Mouse (Mus musculus): Measurements from ENCODE around the gene 5830473C10Rik.

The 5830473C10Rik gene

DNA sequence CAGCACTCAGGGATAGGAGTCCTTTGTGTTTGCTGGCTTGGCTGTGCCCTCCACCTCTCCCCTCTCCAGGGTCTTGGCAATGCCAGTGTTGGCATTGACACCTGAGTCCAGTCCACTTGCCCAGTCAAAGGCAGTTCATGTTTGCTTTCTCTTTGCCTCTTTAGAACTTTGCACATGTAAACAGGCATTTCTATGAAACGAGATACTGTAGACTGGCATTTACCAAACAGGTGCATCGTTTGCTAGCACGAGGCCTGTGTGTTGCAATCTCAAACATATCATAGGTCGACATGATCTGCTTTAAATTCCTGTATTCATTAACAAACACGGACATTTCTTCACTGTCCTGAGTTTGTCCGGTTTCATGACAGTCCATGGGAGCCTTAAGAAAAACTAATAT lies at the start of gene 5830473C10Rik:
TSS of gene 5830473C10Rik (plus strand) at position 365 of the 400 bp plus-strand sequence.
- DNase-seq, result no peak

DNA sequence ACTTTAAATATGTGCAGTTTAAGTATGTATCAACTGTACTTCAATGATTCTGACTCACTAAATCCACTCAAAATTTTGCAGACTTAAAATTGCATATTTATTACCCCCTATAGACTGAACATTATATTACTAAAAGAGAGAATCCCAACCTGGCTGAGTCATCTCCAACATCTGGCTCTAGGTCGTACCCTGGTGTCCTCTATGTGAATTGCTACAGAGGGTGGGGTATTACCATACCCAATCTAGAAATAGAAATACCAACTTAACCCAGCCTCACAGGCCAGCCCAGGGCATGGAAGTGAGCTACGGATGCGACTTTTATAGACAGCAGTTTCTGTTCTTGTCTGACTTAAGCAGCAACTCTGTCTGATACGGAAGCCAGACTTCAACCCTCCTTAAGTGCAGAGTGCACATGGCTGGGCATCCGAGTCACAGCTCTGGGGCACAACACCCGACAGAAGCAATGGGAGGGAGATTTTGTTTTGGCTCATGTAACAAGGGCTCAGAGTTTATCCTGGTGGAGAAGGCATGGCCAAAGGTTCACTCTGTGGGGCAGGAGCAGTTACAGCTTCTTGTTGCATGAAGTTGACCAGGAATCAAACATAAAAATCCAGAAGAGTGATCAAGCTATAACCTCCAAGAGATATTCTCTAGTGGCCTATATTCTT lies 48.5 kb upstream of the 5830473C10Rik start:
- no peak for DNase-seq

DNA sequence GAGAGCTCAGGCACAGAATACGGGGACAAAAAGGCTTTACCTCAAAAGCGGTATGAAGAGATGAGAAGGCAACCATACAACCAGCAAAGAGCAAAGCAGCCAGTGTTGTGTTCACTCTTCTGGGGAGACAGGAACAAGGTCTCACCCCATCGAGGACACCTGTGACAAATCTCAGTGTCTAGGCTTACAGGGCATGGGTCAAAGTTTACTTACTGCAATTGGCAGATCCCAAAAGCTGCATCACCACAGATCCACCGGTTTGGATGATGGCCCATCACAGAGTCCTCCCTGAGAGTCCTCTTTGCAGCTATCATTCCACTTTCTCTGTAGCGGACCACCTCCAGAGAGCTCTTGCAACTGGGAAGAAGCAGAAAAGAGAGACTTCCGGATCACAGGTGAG lies 45.3 kb upstream of the 5830473C10Rik start:
- no peak for DNase-seq

DNA sequence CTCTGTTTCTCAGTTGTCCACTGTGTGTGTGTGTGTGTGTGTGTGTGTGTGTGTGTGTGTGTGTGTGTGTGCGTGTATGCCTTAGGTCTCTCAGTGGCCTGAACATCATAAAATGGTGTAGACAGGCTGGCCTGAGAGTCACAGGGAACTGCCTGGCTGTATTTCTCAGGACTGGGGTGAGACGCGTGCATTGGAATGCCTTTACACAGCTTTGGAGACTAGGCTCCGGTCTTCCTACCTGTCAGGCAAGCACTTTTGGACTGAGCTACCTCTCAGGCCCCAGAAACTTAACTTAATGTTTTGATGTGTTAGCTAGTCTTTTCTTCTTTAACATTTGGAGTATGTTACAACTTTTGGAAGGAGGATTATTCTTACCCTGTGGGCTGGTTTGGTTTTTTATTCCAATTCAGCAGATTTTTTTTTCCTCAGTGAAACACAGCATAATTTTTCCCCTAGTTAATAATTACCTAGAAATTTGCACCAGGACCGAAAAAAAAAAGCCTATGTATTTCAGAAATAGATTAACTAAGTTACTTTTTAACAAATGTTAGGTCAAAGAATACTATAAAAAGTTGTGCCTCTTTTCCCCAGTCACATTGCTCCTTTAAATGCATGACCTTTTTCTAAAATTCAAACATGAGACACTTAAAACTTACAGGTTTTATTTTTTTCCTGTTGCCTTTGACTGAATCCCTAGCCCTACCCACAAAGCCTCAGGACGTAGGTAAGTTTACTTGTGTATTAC lies 42.4 kb upstream of the 5830473C10Rik start, which contains the start of gene Afm:
TSS of gene Afm (plus strand) at position 577 of the 745 bp plus-strand sequence.
- DNase-seq, result no peak

DNA sequence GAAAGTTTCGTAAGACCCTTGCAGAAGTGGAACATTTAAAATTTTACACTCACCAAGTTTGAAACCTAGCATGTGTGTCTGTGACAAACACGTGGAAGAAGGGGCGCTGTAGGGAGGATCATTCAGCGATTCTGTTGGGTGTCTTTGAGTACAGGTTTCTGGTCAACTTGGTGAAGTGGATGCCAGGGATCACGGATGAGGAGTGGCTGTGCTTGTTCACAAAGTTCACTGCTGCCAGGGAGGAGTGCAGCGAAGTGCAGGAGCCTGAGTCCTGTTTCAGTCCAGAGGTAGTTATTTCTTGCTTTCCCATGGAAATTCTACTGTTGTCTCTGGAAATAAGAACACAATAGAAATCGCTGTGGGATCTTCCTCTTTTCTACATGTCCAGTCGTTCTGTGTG lies 9.7 kb upstream of the 5830473C10Rik start:
- DNase-seq, result no peak

DNA sequence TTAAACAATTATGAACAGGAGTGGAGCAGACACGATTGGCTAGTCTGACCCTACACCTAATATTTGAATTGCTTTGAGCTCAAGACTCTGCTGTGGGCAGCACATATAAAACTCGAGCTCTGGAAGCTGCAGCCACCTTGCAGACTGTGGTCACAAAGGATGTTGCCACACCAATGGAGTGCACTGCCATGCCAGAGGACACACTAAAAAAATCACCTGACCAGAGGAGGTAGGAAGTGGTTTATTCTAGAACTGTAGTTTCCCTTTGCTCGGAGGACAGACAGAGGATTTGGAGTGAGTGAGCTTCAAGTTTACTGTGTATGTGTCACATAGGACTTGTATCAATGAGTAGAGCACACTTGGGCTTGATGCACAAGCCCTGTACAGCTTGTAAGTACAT lies 4.9 kb upstream of the 5830473C10Rik start:
- DNase-seq, result no peak

DNA sequence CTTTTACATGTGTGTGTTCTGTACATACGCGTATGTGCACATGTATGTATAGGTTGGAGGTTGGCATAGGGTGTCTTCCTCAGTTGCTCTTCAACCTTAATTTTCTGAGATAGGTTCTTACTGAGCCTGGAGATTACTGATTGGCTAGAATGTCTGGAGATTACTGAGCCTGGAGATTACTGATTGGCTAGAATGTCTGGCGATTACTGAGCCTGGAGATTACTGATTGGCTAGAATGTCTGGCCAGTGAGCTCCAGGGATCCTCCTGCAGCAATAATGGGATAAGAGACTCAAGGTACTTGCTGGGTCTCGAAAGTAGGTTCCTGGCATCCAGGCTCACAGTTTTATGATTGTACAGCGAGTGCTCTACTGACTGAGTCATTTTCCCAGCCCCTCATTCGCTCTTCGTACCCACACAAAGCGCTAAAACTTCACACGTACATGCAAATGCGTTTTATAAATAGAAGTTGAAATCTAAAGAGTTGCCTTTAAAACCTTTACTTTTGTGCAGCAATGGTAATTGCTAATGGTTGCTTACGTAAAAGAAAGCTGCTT lies 891 bp downstream of the 5830473C10Rik start:
- no peak for DNase-seq

DNA sequence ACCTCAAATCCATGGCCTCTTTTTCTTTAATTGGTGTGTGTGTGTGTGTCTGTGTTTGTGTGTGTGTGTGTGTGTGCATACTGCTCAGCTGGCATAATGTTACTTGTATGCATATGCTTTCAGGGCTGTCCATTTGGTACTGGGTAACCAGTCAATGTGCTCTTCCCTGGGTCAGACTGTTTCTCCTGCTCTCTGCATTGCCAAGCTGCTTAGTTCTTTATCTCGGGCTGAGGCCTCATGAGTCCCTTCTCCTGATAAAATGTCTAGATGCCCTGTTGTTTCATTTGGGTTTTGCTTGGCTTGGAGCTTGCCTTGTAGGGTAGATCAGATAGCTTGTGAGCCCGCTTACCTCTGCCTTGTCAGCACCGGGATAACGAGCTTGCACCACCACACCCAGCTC lies 2.0 kb downstream of the 5830473C10Rik start:
- no peak for DNase-seq

DNA sequence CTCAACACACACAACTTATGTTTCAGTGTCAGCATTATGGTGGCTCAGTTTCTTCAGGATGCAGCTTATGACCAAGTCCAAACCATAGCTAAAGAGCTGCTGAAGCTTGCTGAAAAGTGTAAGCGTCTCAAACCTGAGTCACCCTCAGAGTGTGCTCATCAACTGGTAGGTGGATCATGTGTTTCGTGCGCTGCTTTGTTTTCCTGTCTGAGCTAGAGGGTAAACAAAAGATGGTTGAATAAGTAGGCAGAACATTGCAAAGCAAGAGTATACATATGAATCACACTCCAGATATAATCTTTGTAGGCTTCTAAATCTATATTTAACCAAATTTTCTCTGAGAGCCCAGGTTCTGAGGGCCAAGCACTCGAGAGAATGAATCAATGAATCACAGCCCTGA lies 3.3 kb downstream of the 5830473C10Rik start:
- no peak for DNase-seq

DNA sequence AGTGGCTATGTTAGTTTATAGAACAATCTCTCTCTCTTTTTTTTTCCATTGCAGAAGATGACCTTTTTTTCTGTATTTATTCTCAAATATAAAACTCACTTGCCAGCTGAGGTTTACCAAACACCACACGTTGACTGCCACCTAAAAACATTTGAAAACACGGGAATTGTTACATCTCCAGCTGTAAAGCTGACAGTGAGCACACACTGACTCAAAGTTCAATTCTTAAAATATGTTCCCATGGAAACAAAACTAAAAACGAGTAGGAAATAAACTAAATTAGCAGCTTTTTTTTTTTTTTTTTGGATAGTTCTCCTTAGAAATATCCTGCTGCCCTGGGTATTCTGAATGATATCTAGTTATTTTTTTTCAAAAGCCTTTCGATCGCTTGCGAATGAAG lies 4.3 kb downstream of the 5830473C10Rik start:
- no peak for DNase-seq

DNA sequence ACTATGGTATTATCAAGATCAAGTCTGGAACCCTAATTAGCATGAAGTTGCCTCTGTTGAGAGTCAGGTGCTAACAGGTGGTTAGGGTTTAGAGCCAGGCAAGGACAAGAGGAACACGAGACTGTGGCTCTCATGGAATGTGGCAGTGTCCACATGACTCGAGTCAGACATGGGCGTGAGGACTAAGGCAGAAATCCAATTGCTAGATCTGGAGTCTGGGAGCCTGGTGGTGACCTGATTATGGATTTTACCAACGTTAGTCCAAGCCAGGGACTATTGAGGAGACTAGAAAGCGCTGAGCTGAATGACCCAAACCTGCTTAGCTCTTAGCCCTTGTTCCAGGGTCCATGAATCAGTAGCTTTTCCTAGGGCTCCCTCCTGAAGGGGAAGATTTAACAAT lies 6.9 kb downstream of the 5830473C10Rik start:
- no peak for DNase-seq

DNA sequence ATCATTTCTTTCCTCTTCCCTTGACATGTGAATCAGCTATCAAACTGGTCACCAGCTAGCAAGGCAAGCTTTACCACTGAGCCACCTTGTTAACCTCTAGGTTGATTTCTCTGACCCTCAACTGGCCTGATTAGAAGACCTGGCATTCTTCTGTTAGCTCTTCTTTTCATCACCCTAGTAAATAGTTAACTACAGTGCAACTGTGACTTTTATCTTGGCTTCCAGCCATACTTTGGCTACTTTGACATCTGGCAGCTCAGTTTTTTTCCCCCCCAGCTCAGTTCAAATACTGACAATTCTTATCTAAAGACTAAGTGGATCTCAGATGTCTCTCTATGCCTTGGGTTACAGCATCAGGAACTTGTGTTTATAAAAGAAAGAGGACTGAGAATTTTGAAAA lies 7.4 kb downstream of the 5830473C10Rik start:
- peak; percentile 30 for DNase-seq

DNA sequence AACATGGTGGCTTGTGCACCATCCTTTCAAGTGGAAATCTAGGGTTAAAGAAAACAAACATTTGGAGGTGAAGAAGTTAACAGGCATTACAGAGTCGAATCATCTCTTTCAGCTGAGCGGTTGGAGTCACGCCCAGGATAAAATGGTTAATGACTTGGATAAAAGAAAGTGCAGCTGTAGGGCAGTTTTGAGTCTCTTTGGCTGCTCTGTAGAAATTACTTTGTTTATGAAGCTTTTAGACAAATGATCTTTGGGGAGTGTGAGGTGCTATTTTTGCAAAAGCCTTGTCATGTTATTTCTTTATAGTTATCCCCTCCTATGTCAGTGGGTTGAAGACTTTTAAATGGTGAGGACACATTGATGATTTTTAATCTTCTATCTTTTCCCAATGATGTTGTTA lies 10.3 kb downstream of the 5830473C10Rik start:
- peak; percentile 56 for DNase-seq

DNA sequence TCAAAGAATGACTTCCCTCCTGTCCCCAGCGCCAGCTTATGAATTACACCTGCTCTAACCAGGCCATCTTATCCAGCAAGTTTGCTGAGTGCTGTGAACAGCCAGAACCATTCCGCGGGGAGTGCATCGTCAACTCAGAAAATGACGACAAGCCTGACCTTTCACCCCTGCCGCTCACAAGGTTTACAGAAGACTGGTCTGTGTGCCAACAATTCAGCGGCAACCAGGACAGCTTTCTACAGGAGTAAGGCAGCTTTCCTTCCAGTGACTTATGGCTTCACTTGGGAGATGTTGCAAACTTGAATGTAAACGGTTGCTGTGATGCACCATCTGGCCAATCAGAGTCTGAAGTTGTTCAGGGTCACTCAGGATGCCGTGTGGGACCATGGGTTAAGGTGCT lies 16.8 kb downstream of the 5830473C10Rik start:
- peak; percentile 30 for DNase-seq

DNA sequence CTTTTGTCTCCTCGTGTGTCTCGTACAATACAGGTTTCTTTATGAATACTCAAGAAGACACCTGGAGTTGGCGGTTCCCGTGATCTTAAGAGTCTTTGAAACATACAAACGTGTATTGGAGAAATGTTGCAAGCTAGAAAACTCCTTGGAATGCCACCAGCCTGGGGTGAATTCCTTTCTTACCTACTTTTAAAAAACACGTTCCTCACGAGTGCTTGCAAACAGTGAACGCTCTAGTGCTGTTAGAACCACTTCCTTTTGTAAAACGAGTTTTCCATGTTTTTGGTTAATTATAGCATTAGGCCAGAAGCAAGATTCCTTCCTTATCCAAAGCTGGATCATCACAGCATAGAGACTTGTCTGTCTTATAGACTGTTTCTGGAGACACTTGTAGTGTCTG lies 18.6 kb downstream of the 5830473C10Rik start:
- no peak for DNase-seq

DNA sequence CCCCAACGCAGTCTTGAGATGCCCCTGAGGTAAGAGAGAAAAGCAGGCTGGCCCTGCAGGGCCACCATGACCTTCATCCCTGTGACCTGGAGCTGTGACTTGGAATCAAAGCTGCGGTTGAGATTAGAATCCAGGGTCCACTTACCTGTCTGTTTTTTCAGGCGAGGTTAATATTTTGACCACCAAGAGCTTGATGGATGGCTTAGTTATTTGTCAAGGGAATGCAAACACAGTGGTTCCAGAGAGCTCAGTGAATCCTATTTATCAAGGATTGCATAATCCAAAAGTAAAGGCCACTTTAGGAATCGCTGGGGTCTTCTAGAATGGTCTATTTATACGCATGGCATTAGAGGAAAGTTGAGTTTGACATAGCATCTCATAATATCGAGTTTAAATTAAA lies 21.3 kb downstream of the 5830473C10Rik start:
- DNase-seq, result no peak

DNA sequence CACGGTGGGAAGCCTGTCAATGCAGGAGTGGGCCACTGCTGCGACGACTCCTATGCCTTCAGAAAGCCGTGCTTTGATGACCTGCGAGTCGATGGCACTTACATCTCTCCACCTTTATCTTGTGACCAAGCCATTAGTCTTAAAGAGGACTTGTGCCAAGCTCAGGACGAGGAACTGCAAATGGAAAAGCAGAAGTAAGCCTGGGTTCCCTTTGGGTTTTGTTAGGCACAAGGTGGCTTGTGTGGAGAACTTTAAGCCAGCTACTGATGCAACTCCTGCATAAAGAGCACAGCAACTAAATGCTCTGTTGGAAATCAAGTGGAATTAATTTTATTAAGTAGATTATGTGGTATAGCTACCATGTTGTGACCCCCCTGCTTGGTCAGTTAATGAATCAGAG lies 23.9 kb downstream of the 5830473C10Rik start:
- DNase-seq, result no peak

DNA sequence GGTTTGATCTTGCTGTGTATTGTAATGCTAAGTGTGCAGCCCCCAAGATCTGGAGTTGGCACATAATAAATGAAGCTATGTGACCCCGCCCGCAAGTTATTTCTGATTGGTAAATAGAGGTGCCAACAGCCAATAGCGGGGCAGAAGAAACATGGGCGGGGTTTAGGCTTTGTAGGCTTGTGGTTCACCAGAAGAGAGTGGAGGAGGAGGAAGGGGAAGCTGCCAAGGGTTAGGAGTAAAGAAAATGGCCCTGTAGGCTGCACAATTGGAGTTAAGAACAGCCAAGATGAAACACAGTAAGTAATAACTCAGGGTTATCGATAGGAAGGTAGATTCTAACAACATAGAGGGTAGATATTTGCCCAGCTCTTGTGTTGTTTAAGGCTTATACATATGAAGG lies 25.6 kb downstream of the 5830473C10Rik start:
- DNase-seq, result no peak

DNA sequence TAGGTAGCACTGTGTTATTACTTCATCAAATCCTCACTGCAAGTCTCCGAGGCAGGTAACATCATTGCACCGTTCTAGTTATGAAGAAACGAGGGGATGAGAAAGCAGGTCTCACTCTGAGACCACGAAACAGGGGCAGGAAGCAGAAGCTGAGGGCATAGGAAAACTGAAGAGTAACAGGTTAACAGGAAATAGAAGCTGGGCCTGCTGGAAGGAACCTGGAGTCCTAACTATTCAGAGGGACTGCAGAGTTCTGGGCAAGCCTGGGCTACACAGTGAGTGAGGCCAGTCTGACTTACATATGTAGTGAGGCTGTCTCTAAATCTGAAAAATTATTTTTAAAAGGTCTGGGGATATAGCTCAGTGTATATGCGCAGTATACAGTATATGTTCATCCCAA lies 27.2 kb downstream of the 5830473C10Rik start:
- DNase-seq, result no peak

DNA sequence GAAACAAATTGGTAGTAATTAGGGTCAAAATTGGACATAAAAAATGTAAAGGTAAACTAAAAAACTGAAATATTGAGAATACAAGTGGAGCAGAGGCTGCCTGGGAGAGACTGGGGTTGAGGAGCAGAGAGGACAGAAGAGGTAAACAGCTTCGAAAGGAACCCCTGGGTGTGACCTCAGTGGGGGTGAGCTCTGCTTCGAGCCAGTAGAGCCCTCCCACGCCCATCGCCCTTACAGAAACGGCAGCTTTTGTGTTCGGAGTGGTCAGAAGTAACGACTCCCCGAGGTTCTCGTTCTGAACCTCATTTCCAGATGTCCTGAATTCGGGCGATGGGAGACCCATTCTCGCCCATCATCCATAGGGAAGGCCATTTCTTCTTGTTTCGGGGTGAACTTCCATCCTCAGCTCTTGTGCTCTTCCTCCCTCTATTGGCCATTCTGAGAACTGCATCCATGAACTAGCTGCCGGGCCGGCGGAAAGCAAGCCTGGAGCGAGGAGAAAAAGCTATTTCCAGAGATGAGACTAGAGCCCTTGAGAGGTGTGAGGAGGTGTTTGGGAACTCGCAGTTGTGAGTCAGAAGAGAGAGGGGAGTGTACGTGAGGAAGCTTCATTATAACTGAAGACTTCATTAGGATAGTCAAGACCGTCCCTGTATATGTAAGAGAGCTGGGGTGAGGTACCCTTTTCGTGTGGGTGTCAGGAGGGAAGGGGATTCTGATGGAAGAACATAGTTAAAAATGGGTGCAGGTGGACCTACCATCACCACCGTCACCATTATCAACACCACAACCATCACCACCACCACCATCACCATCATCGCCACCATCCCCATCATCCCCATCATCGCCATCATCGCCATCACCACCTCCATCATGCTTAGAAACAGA lies 28.0 kb downstream of the 5830473C10Rik start:
- peak; percentile 84 for DNase-seq

DNA sequence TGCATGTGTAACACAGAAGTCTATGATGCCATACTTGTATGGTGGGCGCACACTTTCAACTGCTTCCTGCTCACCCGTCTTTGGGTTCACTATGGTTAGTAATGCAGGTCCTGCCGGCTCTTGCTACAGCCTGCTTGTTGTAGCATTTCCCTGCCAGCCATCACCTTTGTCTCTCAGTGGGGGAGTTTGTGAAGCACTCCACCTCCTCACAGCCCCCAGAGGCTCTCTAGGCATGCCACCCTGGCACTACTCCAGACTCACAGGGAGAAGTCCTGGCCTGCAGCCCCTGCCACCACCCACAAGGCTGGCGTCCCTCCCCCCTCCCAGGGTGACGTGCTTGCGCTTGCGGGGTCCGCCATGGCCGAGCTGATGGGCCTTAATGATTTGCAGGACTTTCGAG lies 29.8 kb downstream of the 5830473C10Rik start:
- no peak for DNase-seq

DNA sequence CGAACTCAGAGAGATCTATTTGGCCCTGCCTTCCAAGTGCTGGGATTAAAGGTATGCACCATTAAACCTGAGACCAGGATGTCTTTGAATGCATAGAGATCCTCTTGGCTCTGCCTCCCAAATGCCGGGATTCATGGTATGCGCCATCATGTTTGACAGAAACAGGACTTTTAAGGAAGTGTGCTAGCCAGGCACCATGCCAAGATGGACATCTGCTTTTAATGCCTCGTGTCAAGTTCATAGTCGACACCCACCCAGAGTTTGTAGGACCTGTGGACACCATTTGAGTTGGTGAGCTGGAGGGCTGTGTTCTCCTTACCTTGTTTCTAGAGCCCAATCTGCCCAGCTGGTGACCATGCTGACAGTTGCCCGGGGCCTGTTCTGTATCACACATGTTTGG lies 31.0 kb downstream of the 5830473C10Rik start:
- no peak for DNase-seq

DNA sequence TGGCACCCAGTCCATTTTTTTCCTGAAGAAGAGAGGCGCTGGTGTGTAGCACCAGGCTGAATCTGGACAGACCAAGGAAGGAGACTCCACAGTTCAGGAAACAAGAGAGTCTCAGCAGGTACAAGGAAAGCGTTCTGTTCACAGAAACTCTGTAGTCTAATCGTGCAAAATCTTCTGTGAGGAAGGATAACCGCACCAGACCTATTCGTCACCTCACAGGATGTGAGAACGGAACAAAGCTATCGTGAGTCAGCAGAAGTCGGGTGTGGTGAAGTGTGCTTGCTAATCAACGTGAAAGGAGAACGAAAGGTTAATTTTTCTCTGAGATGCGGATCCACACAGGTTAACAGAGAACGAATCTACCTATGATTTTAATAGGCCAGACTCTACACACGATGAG lies 34.0 kb downstream of the 5830473C10Rik start:
- DNase-seq, result no peak
